Mouse (Mus musculus) cortical plate, adult 2 months (tissue): ENCODE measurements around the gene Atpaf2.

Experiments used
- CTCF ChIP-seq: fragments of 200-500 bp; IDR thresholded peaks from 2 replicates; pipeline ENCODE4 v1.5.1; 2011; ENCODE audit warnings: mild to moderate bottlenecking, control low read depth, low read length; ENCODE audit not compliant: insufficient read depth; ENCODE audit errors: extremely low read depth
- POLR2A ChIP-seq: fragments of 200-500 bp; IDR thresholded peaks from 2 replicates; pipeline ENCODE4 v1.6.1; 2011; ENCODE audit warnings: mild to moderate bottlenecking, low read length, control low read depth; ENCODE audit not compliant: insufficient read depth; ENCODE audit errors: extremely low read depth

GRCm38 (mm10) chr11:60406606-60407005 is 11.7 kb downstream of the Atpaf2 start:
- TF ChIP-seq POLR2A (no peak), CTCF (no peak)
